Mouse (Mus musculus): ENCODE measurements at regions not wholly inside any gene's neighbourhood (a gene's known extent, or its start where the extent isn't known, plus 50 kb on each side); places are given as distances from the start of the nearest gene placed in this dataset.

DNA sequence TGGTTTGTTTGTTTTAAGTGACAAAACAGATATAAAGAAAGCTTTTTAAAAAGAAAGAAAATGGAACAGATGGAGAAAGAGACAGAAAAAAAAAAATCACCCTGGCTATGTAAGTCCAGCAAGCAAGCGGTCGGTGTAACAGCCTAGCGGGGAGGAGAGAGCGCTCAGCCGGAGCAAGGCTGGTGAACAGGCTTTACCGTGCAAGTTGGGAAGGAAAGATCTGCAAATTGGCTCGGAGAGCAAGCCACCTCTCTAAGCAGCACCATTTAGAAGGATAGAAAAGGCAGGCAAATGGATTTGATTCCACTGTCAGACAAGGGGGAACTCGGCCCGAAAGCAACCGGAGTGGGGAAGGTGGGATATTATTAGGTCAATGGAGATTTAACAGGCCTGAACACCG, 59.9 kb upstream of the Ppp2r5c start:
- DNase-seq (ENCODE audit: low read depth in 1 of 2, low spot score in 2 of 2): no peak

DNA sequence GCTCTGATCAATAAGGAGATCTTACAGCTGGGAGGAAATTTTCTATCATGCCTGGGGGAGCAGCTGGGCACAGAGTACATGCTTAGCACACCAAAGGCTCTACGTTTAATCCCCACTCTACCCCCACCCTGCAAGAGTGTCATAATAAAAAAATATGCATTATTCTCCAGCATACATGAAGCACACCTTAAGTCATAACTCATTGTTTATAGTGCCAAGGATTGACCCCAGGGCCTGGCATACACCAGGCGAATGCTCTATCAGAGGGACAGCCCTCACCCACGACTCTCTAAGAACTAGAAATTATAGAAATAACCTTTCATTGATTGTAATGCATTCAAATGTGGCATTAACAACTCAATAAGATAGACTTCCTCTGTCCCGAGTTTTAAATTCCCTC, 59.4 kb upstream of the Ppp2r5c start:
- DNase-seq (ENCODE audit: low read depth in 1 of 2, low spot score in 2 of 2): no peak

DNA sequence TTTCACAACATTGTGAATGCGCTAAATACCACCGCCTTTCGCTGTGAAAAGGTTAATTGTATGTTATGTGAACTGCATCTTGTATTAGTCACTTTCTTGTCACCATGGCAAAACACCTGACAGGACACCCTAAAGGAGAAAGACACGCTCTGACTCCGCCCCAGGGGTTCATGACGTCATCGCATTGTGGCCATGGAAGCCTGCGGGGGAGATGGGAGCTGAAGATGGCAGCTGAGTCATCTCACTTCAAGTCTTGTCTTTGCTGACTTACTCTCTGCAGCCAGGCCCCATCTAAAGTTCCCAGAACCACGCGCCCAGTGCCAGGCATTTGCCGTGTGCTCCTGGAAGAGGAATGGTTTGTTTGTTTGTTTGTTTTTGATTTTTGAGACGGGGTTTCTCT, 57.5 kb upstream of the Ppp2r5c start:
- no peak for DNase-seq (ENCODE audit: low read depth in 1 of 2, low spot score in 2 of 2)

DNA sequence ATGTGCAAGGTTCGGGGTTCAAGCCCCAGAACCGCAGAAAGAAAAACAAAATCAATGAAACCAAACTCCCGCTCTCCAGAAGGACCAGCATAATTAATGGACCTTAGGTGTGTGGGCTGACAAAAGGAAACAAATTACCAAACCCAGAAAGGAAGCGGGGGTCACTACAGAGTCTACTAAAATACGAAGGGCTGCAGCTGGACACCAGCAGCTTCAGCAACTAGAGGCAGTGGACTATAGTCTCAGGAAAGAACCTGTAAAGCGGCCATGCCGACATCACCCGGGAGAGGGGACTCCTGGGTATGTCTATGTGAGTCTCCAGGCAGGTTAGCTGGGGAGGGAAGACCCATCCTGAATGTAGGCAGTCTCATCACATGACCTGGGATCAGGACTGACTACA, 55.5 kb upstream of the Ppp2r5c start:
- no peak for DNase-seq (ENCODE audit: low read depth in 1 of 2, low spot score in 2 of 2)

DNA sequence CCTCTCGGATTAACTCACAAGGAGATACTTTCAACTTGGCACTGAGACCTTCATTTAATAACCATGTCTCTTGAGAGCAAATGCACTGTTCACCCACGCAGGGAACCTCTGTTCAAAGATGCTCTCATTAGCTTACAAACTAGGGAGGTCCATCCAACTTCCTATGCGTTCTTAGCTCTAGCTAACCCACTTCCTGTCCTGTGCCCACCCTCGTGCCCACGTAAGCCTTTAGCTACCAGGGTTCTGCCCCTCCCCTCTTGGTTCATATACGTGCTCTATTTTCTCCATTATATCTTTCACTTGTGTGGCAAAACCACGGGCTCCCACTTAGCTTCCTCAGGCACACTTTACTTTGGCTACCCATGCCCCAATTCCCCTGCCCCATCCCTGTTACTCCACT, 53.4 kb upstream of the Ppp2r5c start:
- DNase-seq (ENCODE audit: low read depth in 1 of 2, low spot score in 2 of 2): no peak
